Mouse (Mus musculus): Measurements from ENCODE around the gene Osbpl10. TPM values are rescaled to one million over a fixed set of nuclear protein-coding genes. Genes with fewer than 3 reads are reported as not detected.

Gene Osbpl10
- polyA plus RNA-seq, 1 experiment from 2014 or later: 3.5 TPM

DNA sequence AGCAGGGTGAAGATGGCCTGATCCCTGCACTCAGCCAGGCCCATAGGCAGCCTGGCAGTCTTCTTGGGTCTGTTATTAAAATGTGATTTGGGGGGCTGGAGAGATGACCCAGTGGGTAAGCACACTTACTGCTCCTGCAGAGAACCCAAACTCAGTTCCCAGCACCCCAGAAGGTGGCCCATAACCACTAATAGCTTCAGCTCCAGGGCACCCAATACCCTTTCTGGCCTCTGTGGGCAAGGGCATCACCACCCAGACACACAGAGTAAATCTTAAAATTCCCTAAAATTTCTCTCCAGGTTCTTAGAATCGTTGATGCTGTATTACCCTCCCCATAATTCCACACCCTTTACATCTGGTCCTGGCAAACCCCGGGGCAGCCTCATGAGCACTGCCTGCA lies 256.2 kb downstream of the Osbpl10 start:
- no peak overlapping the region for H3K4me3 ChIP-seq
- no peak overlapping the region for H3K4me2 ChIP-seq
- H3K36me3 ChIP-seq: peaks cover 12% of the 10 kb centered on the region
- ATAC-seq (ENCODE audit: borderline replicate concordance, extremely low read depth, low FRiP score, low TSS enrichment): no peak
- 84% methylated on average over 2 of the region's 2 CpGs for WGBS
- H3K27me3 ChIP-seq: no peaks in the 10 kb centered on the region
- no peak overlapping the region for H3K27ac ChIP-seq
- H3K9ac ChIP-seq: no peak overlapping the region
- no peaks in the 10 kb centered on the region for H3K4me1 ChIP-seq
- H3K9me3 ChIP-seq: no peaks in the 10 kb centered on the region

DNA sequence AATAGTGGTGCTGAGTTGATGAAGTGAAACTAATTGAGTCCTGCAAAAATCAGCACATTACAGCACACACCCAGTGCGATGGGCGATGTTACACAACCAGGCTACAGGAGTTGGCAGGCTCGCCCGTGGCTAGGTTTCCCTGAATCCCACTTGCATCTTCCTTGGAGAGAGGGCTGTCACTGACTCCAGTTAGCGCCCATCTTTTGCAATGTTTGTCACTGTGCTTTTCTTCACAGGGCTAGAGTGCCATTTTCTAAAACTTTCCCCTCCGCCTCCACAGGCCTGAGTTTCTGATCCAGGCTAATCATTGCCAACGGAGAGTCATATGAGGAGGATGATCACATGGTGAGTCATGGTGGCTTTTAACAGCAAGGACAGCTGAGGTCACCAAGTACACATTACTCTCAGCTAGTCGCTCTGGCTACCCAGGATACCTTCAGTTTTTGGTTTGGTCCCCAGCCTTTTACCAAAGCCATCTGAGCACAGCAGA lies 258.0 kb downstream of the Osbpl10 start:
- H3K27ac ChIP-seq: no peak overlapping the region
- ATAC-seq (ENCODE audit: borderline replicate concordance, extremely low read depth, low FRiP score, low TSS enrichment): no peak

DNA sequence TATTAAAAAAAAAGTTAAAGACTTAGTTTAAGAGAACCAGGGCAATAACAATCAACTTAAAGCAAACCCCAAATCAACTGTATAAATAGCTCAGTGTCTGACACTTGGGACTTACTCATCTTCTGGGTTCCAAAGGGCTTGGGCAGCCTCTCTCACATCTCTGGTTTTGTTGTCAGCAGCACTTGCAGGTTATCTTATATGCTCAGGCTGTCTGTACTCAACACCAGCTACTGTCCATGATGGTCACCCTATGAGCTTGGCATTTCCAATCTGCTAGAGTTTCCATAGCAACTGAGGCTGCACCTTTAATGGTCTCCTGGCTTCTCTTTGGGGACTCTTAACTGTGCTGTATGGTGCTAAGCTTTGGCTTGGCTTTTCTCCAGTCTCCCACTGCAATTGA lies 259.6 kb downstream of the Osbpl10 start:
- Histone ChIP-seq H3K36me3 (peaks cover 35% of the 10 kb centered on the region), H3K4me2 (no peak overlapping the region), H3K27ac (no peak overlapping the region), H3K4me3 (no peak overlapping the region), H3K27me3 (no peaks in the 10 kb centered on the region), H3K4me1 (no peaks in the 10 kb centered on the region), H3K9me3 (no peaks in the 10 kb centered on the region), H3K9ac (no peak overlapping the region)
- ATAC-seq (ENCODE audit: borderline replicate concordance, extremely low read depth, low FRiP score, low TSS enrichment): no peak

More for the DNA sequence above, 258.0 kb downstream of the Osbpl10 start:
- H3K4me3 ChIP-seq: no peak overlapping the region
- no peak overlapping the region for H3K9ac ChIP-seq
- whole genome bisulfite sequencing: 82% methylated on average over 8 of the region's 8 CpGs
- H3K4me2 ChIP-seq: no peak overlapping the region
- H3K9me3 ChIP-seq: no peaks in the 10 kb centered on the region
- peaks cover 28% of the 10 kb centered on the region for H3K36me3 ChIP-seq
- no peaks in the 10 kb centered on the region for H3K27me3 ChIP-seq
- H3K4me1 ChIP-seq: no peaks in the 10 kb centered on the region

DNA sequence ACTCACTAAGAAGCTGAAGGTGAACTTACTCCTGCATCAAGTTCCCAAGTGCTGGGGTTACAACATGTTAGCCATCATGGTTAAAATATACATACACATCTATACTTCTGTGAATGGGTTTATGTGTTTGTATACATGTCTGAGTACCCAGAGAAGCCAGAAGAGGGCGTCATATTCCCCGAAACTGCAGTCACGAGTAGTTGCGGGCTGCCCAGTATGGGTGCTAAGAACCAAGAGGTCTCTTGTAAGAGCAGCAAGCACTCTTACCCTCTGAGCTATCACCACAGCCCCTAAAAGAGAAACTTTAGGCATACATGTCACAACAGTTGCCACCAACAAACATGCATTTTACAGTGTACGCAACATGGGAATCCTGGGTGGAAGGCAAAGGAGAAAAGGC lies 261.5 kb downstream of the Osbpl10 start:
- Histone ChIP-seq H3K36me3 (peaks cover 54% of the 10 kb centered on the region), H3K4me3 (no peak overlapping the region), H3K9ac (no peak overlapping the region), H3K9me3 (no peaks in the 10 kb centered on the region), H3K27me3 (no peaks in the 10 kb centered on the region), H3K4me2 (no peak overlapping the region), H3K4me1 (no peaks in the 10 kb centered on the region), H3K27ac (no peak overlapping the region)
- ATAC-seq (ENCODE audit: borderline replicate concordance, extremely low read depth, low FRiP score, low TSS enrichment): no peak
- 89% methylated on average over 5 of the region's 5 CpGs for WGBS

DNA sequence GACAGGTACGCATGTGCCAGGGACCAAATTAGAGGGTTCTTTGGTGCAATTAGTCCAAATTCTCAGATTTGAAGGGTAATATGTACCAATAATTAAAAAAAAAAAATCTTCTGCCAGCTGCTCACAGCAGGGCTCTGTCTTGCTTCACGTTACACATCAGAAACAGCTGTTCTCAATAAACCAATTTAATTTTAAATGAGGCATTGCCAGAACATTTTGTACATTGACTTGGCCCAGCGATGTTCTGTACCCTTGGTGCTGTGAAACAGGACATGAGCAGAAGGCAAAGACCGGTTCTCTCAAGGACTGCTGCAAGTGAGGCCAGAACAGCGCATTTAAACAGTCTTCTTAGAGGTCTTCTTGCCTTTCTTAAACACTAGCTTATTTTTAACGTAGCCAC lies 265.3 kb downstream of the Osbpl10 start:
- H3K9me3 ChIP-seq: no peaks in the 10 kb centered on the region
- no peak overlapping the region for H3K4me3 ChIP-seq
- H3K9ac ChIP-seq: no peak overlapping the region
- H3K27ac ChIP-seq: no peak overlapping the region
- 76% methylated on average over 6 of the region's 6 CpGs for WGBS
- no peaks in the 10 kb centered on the region for H3K27me3 ChIP-seq
- H3K4me2 ChIP-seq: no peak overlapping the region
- peaks cover 84% of the 10 kb centered on the region for H3K36me3 ChIP-seq
- ATAC-seq (ENCODE audit: borderline replicate concordance, extremely low read depth, low FRiP score, low TSS enrichment): 0 out of 2 replicates have a peak, but pooled peaks have one; percentile 31
- no peaks in the 10 kb centered on the region for H3K4me1 ChIP-seq

DNA sequence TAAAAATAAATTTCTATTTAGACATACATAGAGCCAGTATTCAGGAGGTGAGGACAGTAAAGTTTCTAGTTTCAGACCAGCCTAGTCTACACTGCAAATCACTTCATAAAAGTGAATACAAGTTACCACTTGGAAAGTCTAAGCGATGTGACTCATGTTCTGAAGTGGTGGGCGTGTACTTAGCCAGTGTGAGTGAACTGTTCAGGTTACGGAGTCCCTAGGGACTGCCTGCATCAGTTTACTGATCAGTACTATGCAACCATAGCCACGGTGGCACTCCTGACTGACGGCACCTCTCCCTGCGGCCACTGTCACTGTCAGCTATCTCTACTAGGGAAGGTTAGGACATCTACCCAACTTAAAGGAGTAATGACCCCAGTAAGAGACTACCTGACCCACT lies 266.7 kb downstream of the Osbpl10 start:
- H3K4me3 ChIP-seq: no peak overlapping the region
- H3K9me3 ChIP-seq: no peaks in the 10 kb centered on the region
- 73% methylated on average over 6 of the region's 6 CpGs for WGBS
- no peaks in the 10 kb centered on the region for H3K27me3 ChIP-seq
- H3K36me3 ChIP-seq: peaks cover 89% of the 10 kb centered on the region
- H3K4me1 ChIP-seq: no peaks in the 10 kb centered on the region
- H3K27ac ChIP-seq: no peak overlapping the region
- ATAC-seq (ENCODE audit: borderline replicate concordance, extremely low read depth, low FRiP score, low TSS enrichment): peak; percentile 57; the same call in 1 of the 2 replicates
- H3K9ac ChIP-seq: no peak overlapping the region
- no peak overlapping the region for H3K4me2 ChIP-seq

DNA sequence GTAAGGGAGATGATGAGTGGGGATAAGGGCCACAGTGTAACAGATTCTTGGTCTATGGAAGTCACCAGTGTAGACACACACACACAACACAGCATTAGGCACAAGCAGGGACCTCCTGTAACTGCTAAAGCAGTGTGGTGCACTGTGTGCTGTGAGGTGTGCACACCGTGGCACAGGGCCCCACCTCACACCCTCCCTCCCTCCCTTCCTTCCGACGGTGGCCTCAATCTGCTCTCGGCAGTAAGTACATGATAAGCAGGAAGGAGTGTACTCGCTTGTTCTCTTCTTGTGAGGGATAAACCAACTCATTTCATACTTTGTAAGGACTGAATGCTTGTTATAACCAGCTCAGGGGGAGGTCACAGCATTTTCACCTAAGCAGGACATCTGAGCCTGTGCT lies 270.8 kb downstream of the Osbpl10 start:
- Histone ChIP-seq H3K9ac (no peak overlapping the region), H3K4me1 (no peaks in the 10 kb centered on the region), H3K4me3 (no peak overlapping the region), H3K36me3 (peaks cover 83% of the 10 kb centered on the region), H3K4me2 (no peak overlapping the region), H3K27me3 (no peaks in the 10 kb centered on the region), H3K9me3 (no peaks in the 10 kb centered on the region), H3K27ac (no peak overlapping the region)
- WGBS: 51% methylated on average over 5 of the region's 5 CpGs
- ATAC-seq (ENCODE audit: borderline replicate concordance, extremely low read depth, low FRiP score, low TSS enrichment): no peak

DNA sequence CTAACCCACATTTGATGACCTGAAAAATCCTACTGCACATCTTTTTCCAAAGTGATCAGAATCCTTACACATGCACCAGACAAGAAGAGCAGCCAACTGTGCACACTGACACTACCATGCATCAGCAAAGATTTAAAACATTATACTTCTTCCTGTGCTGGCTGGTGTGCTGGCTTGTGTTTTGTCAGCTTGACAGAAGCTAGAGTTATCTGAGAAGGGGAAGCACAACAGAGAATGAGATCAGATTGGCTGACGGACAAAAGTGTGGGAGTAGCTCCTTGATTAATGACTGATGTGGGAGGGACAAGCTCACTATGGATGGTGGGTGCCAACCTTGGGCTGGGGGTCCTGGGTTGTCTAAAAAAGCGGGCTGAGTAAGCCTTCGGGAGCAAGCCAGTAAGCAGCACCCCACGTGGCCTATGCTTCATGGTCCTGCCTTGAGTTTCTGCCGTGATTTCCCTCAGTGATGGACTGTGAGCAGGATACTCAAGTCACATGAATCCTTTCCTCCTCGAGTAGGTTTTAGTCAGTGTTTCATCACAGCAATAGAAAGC lies 279.4 kb downstream of the Osbpl10 start:
- no peak overlapping the region for H3K27ac ChIP-seq
- ATAC-seq (ENCODE audit: borderline replicate concordance, extremely low read depth, low FRiP score, low TSS enrichment): no peak
- no peak overlapping the region for H3K4me3 ChIP-seq
- no peaks in the 10 kb centered on the region for H3K27me3 ChIP-seq
- peaks cover 43% of the 10 kb centered on the region for H3K36me3 ChIP-seq
- H3K4me1 ChIP-seq: no peaks in the 10 kb centered on the region
- WGBS: 76% methylated on average over 6 of the region's 6 CpGs
- no peak overlapping the region for H3K4me2 ChIP-seq
- H3K9ac ChIP-seq: no peak overlapping the region
- H3K9me3 ChIP-seq: no peaks in the 10 kb centered on the region

DNA sequence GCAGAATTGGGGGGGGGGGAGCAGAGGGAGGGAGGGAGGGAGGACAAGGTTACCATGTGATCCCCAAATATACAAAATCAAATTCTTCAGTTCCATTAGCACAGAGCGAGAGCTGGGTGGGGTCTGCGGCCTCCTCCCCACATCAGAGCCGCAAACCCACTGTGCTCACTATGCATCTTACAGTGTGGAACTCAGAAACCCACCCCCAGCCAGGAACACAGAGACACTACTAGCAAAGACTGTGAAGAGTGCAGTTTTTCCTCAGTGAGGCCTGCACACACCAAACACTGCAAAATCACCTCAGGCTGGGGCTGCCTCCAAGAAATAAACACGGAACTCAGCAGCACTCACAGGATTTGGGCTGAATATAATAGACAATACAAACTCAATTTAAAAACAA lies 281.5 kb downstream of the Osbpl10 start:
- Histone ChIP-seq H3K36me3 (peaks cover 40% of the 10 kb centered on the region), H3K4me2 (no peak overlapping the region), H3K27ac (no peak overlapping the region), H3K9me3 (no peaks in the 10 kb centered on the region), H3K4me3 (no peak overlapping the region), H3K4me1 (no peaks in the 10 kb centered on the region), H3K27me3 (no peaks in the 10 kb centered on the region), H3K9ac (no peak overlapping the region)
- 83% methylated on average over 4 of the region's 4 CpGs for WGBS
- ATAC-seq (ENCODE audit: borderline replicate concordance, extremely low read depth, low FRiP score, low TSS enrichment): no peak

DNA sequence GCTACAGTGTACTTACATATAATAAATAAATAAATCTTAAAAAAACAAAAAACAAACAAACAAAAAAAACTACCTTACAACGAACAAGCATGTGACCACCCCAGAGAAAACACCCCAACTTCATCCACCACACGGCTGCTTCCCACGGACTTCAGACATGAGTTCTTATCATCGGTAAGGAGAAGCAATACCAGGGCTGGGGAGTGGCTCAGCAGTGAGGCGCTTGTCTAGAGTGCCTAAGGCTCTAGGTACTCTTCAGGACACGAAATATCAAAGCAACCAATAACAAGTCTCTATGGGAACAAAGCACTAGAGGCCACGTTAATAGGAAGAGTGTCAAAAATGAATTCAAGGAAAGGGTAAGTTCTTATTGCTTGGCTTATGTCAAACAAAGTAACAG lies 282.1 kb downstream of the Osbpl10 start:
- Histone ChIP-seq H3K9ac (no peak overlapping the region), H3K9me3 (no peaks in the 10 kb centered on the region), H3K4me2 (no peak overlapping the region), H3K36me3 (peaks cover 39% of the 10 kb centered on the region), H3K4me1 (no peaks in the 10 kb centered on the region), H3K4me3 (no peak overlapping the region), H3K27ac (no peak overlapping the region), H3K27me3 (no peaks in the 10 kb centered on the region)
- no peak for ATAC-seq (ENCODE audit: borderline replicate concordance, extremely low read depth, low FRiP score, low TSS enrichment)
- 77% methylated on average over 7 of the region's 7 CpGs for WGBS

DNA sequence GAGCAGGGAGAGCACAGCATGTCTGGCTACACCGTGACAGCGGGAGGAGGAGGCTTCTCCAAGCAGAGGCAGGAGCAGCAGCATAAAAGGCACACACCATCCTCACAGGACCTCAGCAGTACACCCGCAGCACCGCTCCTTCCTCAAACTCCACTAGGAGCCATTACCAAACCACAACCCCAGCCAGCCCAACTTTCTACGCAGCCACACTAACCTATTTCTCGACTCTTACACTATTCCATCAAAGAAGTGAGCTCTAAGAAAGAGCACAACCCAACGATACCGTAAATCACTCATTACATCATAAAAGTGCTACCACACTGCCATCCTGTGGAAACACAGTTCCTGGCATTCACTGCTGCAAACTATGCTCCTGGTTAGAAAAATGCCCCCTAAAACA lies 283.1 kb downstream of the Osbpl10 start:
- no peak overlapping the region for H3K9ac ChIP-seq
- peaks cover 38% of the 10 kb centered on the region for H3K36me3 ChIP-seq
- H3K4me1 ChIP-seq: no peaks in the 10 kb centered on the region
- no peaks in the 10 kb centered on the region for H3K27me3 ChIP-seq
- H3K9me3 ChIP-seq: no peaks in the 10 kb centered on the region
- H3K4me3 ChIP-seq: no peak overlapping the region
- no peak for ATAC-seq (ENCODE audit: borderline replicate concordance, extremely low read depth, low FRiP score, low TSS enrichment)
- H3K4me2 ChIP-seq: no peak overlapping the region
- WGBS: 70% methylated on average over 8 of the region's 8 CpGs
- H3K27ac ChIP-seq: no peak overlapping the region

DNA sequence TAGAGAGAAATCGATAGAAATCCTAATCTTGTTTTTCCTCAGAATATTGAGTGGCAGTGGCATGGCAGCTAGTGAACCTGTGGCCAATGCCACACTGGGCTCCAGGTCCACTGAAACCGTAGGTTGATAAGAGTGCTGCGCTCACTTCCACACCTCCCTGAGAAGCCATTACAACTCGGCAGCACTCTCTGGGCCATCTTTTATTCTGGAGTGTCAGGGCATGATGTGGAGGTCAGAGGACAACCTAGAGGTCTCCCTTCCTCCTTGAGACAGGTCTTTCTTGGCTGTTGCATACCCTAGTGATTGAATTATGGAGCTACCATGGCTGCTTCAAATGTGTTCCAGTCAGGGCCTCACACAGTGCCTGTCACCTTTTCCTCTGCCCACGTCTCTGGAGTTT lies 283.5 kb downstream of the Osbpl10 start:
- WGBS: 72% methylated on average over 5 of the region's 5 CpGs
- Histone ChIP-seq H3K27me3 (no peaks in the 10 kb centered on the region), H3K4me2 (no peak overlapping the region), H3K4me1 (no peaks in the 10 kb centered on the region), H3K27ac (no peak overlapping the region), H3K9ac (no peak overlapping the region), H3K36me3 (peaks cover 34% of the 10 kb centered on the region), H3K9me3 (no peaks in the 10 kb centered on the region), H3K4me3 (no peak overlapping the region)
- no peak for ATAC-seq (ENCODE audit: borderline replicate concordance, extremely low read depth, low FRiP score, low TSS enrichment)

DNA sequence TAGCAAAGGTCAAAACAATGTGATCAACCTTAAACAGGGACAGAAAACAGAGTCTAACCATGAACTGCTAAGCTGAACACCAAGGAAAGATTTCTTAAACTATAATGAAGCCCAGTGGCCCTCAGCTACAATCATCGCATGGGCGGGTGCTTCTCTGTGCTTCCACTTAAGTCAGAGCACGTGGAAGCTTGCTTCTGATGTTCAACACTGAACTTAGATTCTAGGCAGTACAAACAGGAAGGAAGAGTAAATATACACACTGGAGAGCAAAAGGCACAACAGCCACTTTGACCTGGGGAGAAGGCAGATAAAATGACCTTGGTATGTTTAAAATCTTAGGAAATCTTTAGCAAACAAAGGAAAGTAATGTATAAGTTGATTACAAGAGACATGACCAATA lies 293.2 kb downstream of the Osbpl10 start:
- peaks cover 21% of the 10 kb centered on the region for H3K36me3 ChIP-seq
- H3K27ac ChIP-seq: no peak overlapping the region
- ATAC-seq (ENCODE audit: borderline replicate concordance, extremely low read depth, low FRiP score, low TSS enrichment): no peak
- H3K9ac ChIP-seq: no peak overlapping the region
- no peaks in the 10 kb centered on the region for H3K9me3 ChIP-seq
- 76% methylated on average over 3 of the region's 3 CpGs for WGBS
- H3K4me1 ChIP-seq: no peaks in the 10 kb centered on the region
- no peak overlapping the region for H3K4me3 ChIP-seq
- no peaks in the 10 kb centered on the region for H3K27me3 ChIP-seq
- no peak overlapping the region for H3K4me2 ChIP-seq

All from lung, embryonic 15.5 days (tissue).